9 mouse cellular contexts compared by ENCODE assay signal in the genomic region with DNA sequence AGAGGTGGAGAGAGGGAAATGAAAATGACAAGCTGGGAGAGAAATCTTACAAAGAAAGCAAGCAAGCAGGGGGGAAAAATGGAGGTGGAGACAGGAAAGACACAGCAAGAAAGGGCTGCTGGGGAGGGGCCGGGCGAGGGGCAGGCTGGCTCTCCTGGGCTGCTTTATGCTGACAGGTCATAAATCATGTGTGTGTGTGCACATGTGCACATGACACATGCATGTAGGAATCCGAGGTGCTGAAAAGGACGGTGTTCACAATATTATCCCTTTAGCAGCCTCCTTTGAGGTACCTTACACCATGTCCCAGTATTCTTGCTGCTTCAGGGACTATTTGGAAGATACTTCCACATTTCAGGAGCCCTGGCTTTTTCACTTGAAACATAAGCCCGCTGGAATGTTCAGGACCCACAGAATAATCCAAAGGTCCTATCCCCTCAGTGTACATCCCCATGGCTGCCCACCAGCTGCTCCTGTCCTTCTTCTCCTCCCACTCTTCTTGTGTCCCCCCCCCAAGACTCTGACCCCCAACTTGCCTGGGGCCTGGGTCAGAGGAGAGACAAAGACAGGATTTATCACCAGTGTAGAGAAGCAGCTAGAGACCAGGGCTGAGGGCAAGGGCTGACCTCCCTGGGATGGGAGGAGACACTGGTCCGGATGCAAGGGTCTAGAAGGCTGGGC. TPM values are rescaled to one million over a fixed set of nuclear protein-coding genes. Genes with fewer than 3 reads are reported as not detected.
DNase-seq lines count a peak whose midpoint lies in the region; ATAC-seq and TF ChIP-seq lines count a peak whose summit lies in the region.
"Had no signal": no experiment of that assay in that cellular context is flagged by ENCODE, and none has a peak within 500 bp of the region (broad histone marks: within the 10 kb centered on the region; RNA-seq: fewer than 3 reads in every experiment).

No protein-coding gene starts in this region.

- H3K27ac ChIP-seq in kidney, postnatal 0 days: peak overlapping the region; percentile 96
- peak overlapping the region; percentile 97 for H3K27ac ChIP-seq in forebrain, embryonic 10.5 days
- peak overlapping the region; percentile 98 for H3K27ac ChIP-seq in limb, embryonic 12.5 days
- H3K27ac ChIP-seq in stomach, embryonic 14.5 days (ENCODE audit: low read length): peak overlapping the region; percentile 90; the same call in 1 of the 2 replicates

- H3K4me1 ChIP-seq in kidney, postnatal 0 days (replicated peaks; ENCODE audit: insufficient read depth, low read length): peaks cover 59% of the 10 kb centered on the region
- H3K4me1 ChIP-seq in forebrain, embryonic 10.5 days: peaks cover 98% of the 10 kb centered on the region
- peaks cover 92% of the 10 kb centered on the region for H3K4me1 ChIP-seq in limb, embryonic 12.5 days (replicated peaks)
- H3K4me1 ChIP-seq in stomach, embryonic 14.5 days (ENCODE audit: control insufficient read depth, insufficient read depth, low read length): peaks cover 71% of the 10 kb centered on the region

- H3K4me3 ChIP-seq in kidney, postnatal 0 days (replicated peaks; ENCODE audit: low read depth, low read length): no peak overlapping the region
- H3K4me3 ChIP-seq in forebrain, embryonic 10.5 days: peak overlapping the region; percentile 7; the same call in 1 of the 2 replicates
- H3K4me3 ChIP-seq in limb, embryonic 12.5 days (replicated peaks): no peak overlapping the region
- H3K4me3 ChIP-seq in stomach, embryonic 14.5 days (ENCODE audit: low read depth, low read length): no peak overlapping the region

- WGBS in kidney, postnatal 0 days: 11% methylated on average over 6 of the region's 6 CpGs
- whole genome bisulfite sequencing in forebrain, embryonic 10.5 days: 45% methylated on average over 6 of the region's 6 CpGs
- 2% methylated on average over 6 of the region's 6 CpGs for WGBS in limb, embryonic 12.5 days
- 16% methylated on average over 6 of the region's 6 CpGs for WGBS in stomach, embryonic 14.5 days

- peak; percentile 65 for DNase-seq in kidney, postnatal 0 days (ENCODE audit: low spot score)
- DNase-seq in kidney, postnatal 36 days: no peak
- no peak for DNase-seq in forebrain, embryonic 10.5 days (ENCODE audit: extremely low spot score, low spot score)
- no peak for DNase-seq in adrenal gland, adult 2 months
- DNase-seq in thymus, postnatal 36 days: no peak
- no peak for DNase-seq in cerebellum, adult 9-10 months

- ATAC-seq in kidney, postnatal 0 days (replicated peaks; ENCODE audit: low FRiP score, low read depth): no peak
- no peak for ATAC-seq in limb, embryonic 12.5 days (ENCODE audit: insufficient number of reproducible peaks, insufficient read depth, low FRiP score, low TSS enrichment, low read depth)
- no peak for ATAC-seq in stomach, embryonic 14.5 days (ENCODE audit: insufficient number of reproducible peaks, insufficient read depth, low FRiP score, low read depth)

- no peak for TF ChIP-seq CTCF in kidney, postnatal 0 days (IDR thresholded peaks at IDR 0.05; ENCODE audit: low read depth)

- H3K4me2 ChIP-seq in kidney, postnatal 0 days (ENCODE audit: low read length): no peak overlapping the region
- H3K4me2 ChIP-seq in limb, embryonic 12.5 days: peak overlapping the region; percentile 57
- H3K4me2 ChIP-seq in stomach, embryonic 14.5 days (replicated peaks; ENCODE audit: low read depth, low read length): no peak overlapping the region

- H3K27me3 ChIP-seq in kidney, postnatal 0 days (ENCODE audit: insufficient read depth, low read length): no peaks in the 10 kb centered on the region
- H3K27me3 ChIP-seq in forebrain, embryonic 10.5 days (ENCODE audit: poor library complexity, severe bottlenecking): no peaks in the 10 kb centered on the region
- no peaks in the 10 kb centered on the region for H3K27me3 ChIP-seq in limb, embryonic 12.5 days
- no peaks in the 10 kb centered on the region for H3K27me3 ChIP-seq in stomach, embryonic 14.5 days (ENCODE audit: control insufficient read depth, insufficient read depth, low read length)

- no peaks in the 10 kb centered on the region for H3K9me3 ChIP-seq in kidney, postnatal 0 days (replicated peaks; ENCODE audit: low read length)
- no peaks in the 10 kb centered on the region for H3K9me3 ChIP-seq in forebrain, embryonic 10.5 days
- H3K9me3 ChIP-seq in limb, embryonic 12.5 days: no peaks in the 10 kb centered on the region
- no peaks in the 10 kb centered on the region for H3K9me3 ChIP-seq in stomach, embryonic 14.5 days (ENCODE audit: control insufficient read depth, low read depth, low read length)

- H3K9ac ChIP-seq in kidney, postnatal 0 days (ENCODE audit: low read depth, low read length): 0 out of 2 replicates have a peak overlapping the region, but pooled peaks have one; percentile 5
- H3K9ac ChIP-seq in limb, embryonic 12.5 days (replicated peaks): peak overlapping the region; percentile 0
- H3K9ac ChIP-seq in stomach, embryonic 14.5 days (replicated peaks; ENCODE audit: low read depth, low read length): no peak overlapping the region

- H3K36me3 ChIP-seq in kidney, postnatal 0 days (ENCODE audit: insufficient read depth, low read length): 0 out of 2 replicates have a peak, but pooled peaks cover 8% of the 10 kb centered on the region
- H3K36me3 ChIP-seq in forebrain, embryonic 10.5 days (replicated peaks): peaks cover 19% of the 10 kb centered on the region
- peaks cover 10% of the 10 kb centered on the region for H3K36me3 ChIP-seq in limb, embryonic 12.5 days
- H3K36me3 ChIP-seq in stomach, embryonic 14.5 days (ENCODE audit: control insufficient read depth, insufficient read depth, low read length): peaks cover 15% of the 10 kb centered on the region; the same call in 1 of the 2 replicates

RNA-seq across cellular contexts. Expression of gene Gpr84, which starts 7.9 kb away (rescaled TPM):
- polyA plus RNA-seq in kidney, postnatal 0 days (2015; fragmentation: Nextera tagmentation; extraction: Ambion mirVana): 0.47 and 0.65 TPM in 2 replicates
- polyA plus RNA-seq in forebrain, embryonic 10.5 days (2016; fragmentation: Nextera tagmentation; extraction: Ambion mirVana): 0.14 and 0.36 TPM in 2 replicates
- 0.31 and 0.44 TPM in 2 replicates for polyA plus RNA-seq in limb, embryonic 12.5 days (2016; fragmentation: Nextera tagmentation; extraction: Ambion mirVana)
- polyA plus RNA-seq in stomach, embryonic 14.5 days (2014; fragmentation: Nextera tagmentation; extraction: Ambion mirVana): 0.24 and 0.46 TPM in 2 replicates
- total RNA-seq in adrenal gland, adult 2 months (2021): not detected
- 0.09 and 0.15 TPM in 2 replicates for polyA plus RNA-seq in adrenal gland, adult 2 months (2012; rRNA removed)
- total RNA-seq: heart, adult 18-20 months had no signal

RNA-seq across cellular contexts. Expression of gene Copz1, which starts 30.0 kb away (rescaled TPM):
- 237 and 263 TPM in 2 replicates for polyA plus RNA-seq in kidney, postnatal 0 days (2015; fragmentation: Nextera tagmentation; extraction: Ambion mirVana)
- 279 and 280 TPM in 2 replicates for polyA plus RNA-seq in forebrain, embryonic 10.5 days (2016; fragmentation: Nextera tagmentation; extraction: Ambion mirVana)
- polyA plus RNA-seq in limb, embryonic 12.5 days (2016; fragmentation: Nextera tagmentation; extraction: Ambion mirVana): 252 and 259 TPM in 2 replicates
- polyA plus RNA-seq in stomach, embryonic 14.5 days (2014; fragmentation: Nextera tagmentation; extraction: Ambion mirVana): 281 and 289 TPM in 2 replicates
- total RNA-seq in adrenal gland, adult 2 months (2021): 100 to 1,000 TPM; 146 to 152 TPM
- polyA plus RNA-seq in adrenal gland, adult 2 months (2012; rRNA removed): 51.3 and 59.7 TPM in 2 replicates

RNA-seq across cellular contexts. Expression of gene Zfp385a, which starts 37.4 kb away (rescaled TPM):
- 11.3 and 11.8 TPM in 2 replicates for polyA plus RNA-seq in kidney, postnatal 0 days (2015; fragmentation: Nextera tagmentation; extraction: Ambion mirVana)
- 23.1 and 23.6 TPM in 2 replicates for polyA plus RNA-seq in forebrain, embryonic 10.5 days (2016; fragmentation: Nextera tagmentation; extraction: Ambion mirVana)
- 11.2 and 13.3 TPM in 2 replicates for polyA plus RNA-seq in limb, embryonic 12.5 days (2016; fragmentation: Nextera tagmentation; extraction: Ambion mirVana)
- 11.1 and 11.7 TPM in 2 replicates for polyA plus RNA-seq in stomach, embryonic 14.5 days (2014; fragmentation: Nextera tagmentation; extraction: Ambion mirVana)
- total RNA-seq in adrenal gland, adult 2 months (2021): 10 to 100 TPM; 10.1 to 18.3 TPM
- polyA plus RNA-seq in adrenal gland, adult 2 months (2012; rRNA removed): 16.7 and 17.1 TPM in 2 replicates

RNA-seq across cellular contexts. Expression of gene Nfe2, which starts 44.3 kb away (rescaled TPM):
- polyA plus RNA-seq in kidney, postnatal 0 days (2015; fragmentation: Nextera tagmentation; extraction: Ambion mirVana): 1.9 and 2.8 TPM in 2 replicates
- 5.5 and 8.3 TPM in 2 replicates for polyA plus RNA-seq in forebrain, embryonic 10.5 days (2016; fragmentation: Nextera tagmentation; extraction: Ambion mirVana)
- polyA plus RNA-seq in limb, embryonic 12.5 days (2016; fragmentation: Nextera tagmentation; extraction: Ambion mirVana): 4.6 and 4.7 TPM in 2 replicates
- polyA plus RNA-seq in stomach, embryonic 14.5 days (2014; fragmentation: Nextera tagmentation; extraction: Ambion mirVana): 1.9 and 2.0 TPM in 2 replicates
- under 1 TPM; 0.21 to 0.95 TPM for total RNA-seq in adrenal gland, adult 2 months (2021)
- polyA plus RNA-seq in adrenal gland, adult 2 months (2012; rRNA removed): 0.38 and 0.83 TPM in 2 replicates
